Mouse (Mus musculus) G1E-ER4 (cell line): ENCODE data around the gene Tcte2. TPM values are rescaled to one million over a fixed set of nuclear protein-coding genes. Genes with fewer than 3 reads are reported as not detected.

Experiments used
- GATA1 ChIP-seq: IDR thresholded peaks from one replicate; pipeline ENCODE4 v1.8.0; 2012; ENCODE audit warnings: low read length, inconsistent platforms
- polyA plus RNA-seq: library from polyadenylated mRNA; stranded (reverse); fragments of >175 nt; gene quantifications from 2 replicates; pipeline ENCODE4 v1.2.3, GENCODE M21; 2012

Tcte2 gene
- polyA plus RNA-seq, 1 experiment, result not detected

- TF ChIP-seq GATA1, result no peak
Observed at GRCm38 (mm10) chr17:13682378-13683026, 79.1 kb downstream of the Tcte2 start.

GRCm38 (mm10) chr17:13681686-13682085 lies 79.9 kb downstream of the Tcte2 start:
- TF ChIP-seq GATA1, result no peak

GRCm38 (mm10) chr17:13681126-13681525 lies 80.5 kb downstream of the Tcte2 start:
- no peak for TF ChIP-seq GATA1

- no peak for TF ChIP-seq GATA1
Observed at GRCm38 (mm10) chr17:13680318-13680717, 81.3 kb downstream of the Tcte2 start.

- TF ChIP-seq GATA1, result no peak
Observed at GRCm38 (mm10) chr17:13679725-13680124, 81.9 kb downstream of the Tcte2 start.

GRCm38 (mm10) chr17:13677225-13678148 lies 84.1 kb downstream of the Tcte2 start:
- no peak for TF ChIP-seq GATA1

- TF ChIP-seq GATA1, result no peak
Observed at GRCm38 (mm10) chr17:13675630-13676029, 86.0 kb downstream of the Tcte2 start.

- TF ChIP-seq GATA1, result no peak
Observed at GRCm38 (mm10) chr17:13674695-13675306, 86.8 kb downstream of the Tcte2 start.

- no peak for TF ChIP-seq GATA1
Observed at GRCm38 (mm10) chr17:13671732-13672131, 89.9 kb downstream of the Tcte2 start.

- TF ChIP-seq GATA1, result no peak
Observed at GRCm38 (mm10) chr17:13670227-13670626, 91.4 kb downstream of the Tcte2 start.

- TF ChIP-seq GATA1, result no peak
Observed at GRCm38 (mm10) chr17:13669206-13669605, 92.4 kb downstream of the Tcte2 start.

GRCm38 (mm10) chr17:13668052-13669015 lies 93.3 kb downstream of the Tcte2 start:
- no peak for TF ChIP-seq GATA1

GRCm38 (mm10) chr17:13667006-13667405 lies 94.6 kb downstream of the Tcte2 start:
- no peak for TF ChIP-seq GATA1

GRCm38 (mm10) chr17:13665731-13666130 lies 95.9 kb downstream of the Tcte2 start:
- no peak for TF ChIP-seq GATA1
